Mouse (Mus musculus): ENCODE results near the gene Chst11. TPM values are rescaled to one million over a fixed set of nuclear protein-coding genes. Genes with fewer than 3 reads are reported as not detected.

The Chst11 gene
- polyA plus RNA-seq, 1 experiment from 2014 or later = 1.5 TPM

DNA sequence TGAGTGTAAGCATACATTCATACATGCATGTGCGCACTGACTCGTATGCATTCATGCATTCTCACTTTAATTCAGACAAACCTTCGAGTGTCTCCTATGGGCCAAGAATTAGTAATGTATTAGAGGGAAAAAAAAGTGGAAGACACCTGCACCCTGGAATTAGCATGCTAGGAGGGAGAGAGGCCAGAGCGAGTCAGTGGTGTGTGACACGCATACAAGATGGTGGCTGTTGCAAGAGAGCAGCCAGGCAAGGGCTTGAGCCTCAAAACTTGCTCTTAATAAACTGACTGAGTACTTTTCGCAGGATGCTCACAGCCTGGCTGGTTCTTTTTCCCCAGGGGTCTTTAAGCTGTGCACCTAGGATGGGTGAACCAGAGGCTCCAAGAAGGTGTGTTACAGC is 199.8 kb downstream of the Chst11 start:
- H3K4me1 ChIP-seq = peaks cover 27% of the 10 kb centered on the region
- no peak for DNase-seq (ENCODE audit: low spot score)
- H3K4me3 ChIP-seq = no peak overlapping the region
- no peaks in the 10 kb centered on the region for H3K27me3 ChIP-seq (ENCODE audit: low read depth, poor library complexity, severe bottlenecking)
- H3K36me3 ChIP-seq = no peaks in the 10 kb centered on the region
- H3K27ac ChIP-seq = no peak overlapping the region
- WGBS = 96% methylated on average over 6 of the region's 6 CpGs
- no peaks in the 10 kb centered on the region for H3K9me3 ChIP-seq (replicated peaks)

DNA sequence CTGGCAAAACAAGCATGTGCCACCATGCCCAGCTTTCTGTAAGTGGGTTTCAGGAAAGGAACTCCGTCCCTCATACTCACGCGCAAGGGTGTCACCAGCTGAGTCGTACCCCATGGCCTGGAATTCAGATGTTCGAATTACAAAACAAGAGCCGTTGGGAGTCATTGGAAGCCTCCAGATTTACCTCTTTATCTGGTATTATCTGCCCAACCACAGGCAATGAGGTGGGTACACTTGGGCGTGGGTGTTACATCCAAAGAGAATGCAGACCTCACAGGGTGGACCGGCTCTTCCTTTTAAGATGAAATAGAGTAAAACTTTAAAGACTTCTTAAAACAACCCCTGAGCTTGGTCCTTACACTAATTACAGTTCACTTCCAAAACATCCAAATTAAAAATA is 200.9 kb downstream of the Chst11 start:
- Histone ChIP-seq H3K27ac (no peak overlapping the region), H3K4me1 (peaks cover 25% of the 10 kb centered on the region), H3K27me3 (ENCODE audit: low read depth, poor library complexity, severe bottlenecking) (no peaks in the 10 kb centered on the region), H3K36me3 (peaks cover under 1% of the 10 kb centered on the region), H3K9me3 (replicated peaks) (no peaks in the 10 kb centered on the region), H3K4me3 (no peak overlapping the region)
- DNase-seq (ENCODE audit: low spot score) = no peak
- WGBS = 90% methylated on average over 8 of the region's 8 CpGs

DNA sequence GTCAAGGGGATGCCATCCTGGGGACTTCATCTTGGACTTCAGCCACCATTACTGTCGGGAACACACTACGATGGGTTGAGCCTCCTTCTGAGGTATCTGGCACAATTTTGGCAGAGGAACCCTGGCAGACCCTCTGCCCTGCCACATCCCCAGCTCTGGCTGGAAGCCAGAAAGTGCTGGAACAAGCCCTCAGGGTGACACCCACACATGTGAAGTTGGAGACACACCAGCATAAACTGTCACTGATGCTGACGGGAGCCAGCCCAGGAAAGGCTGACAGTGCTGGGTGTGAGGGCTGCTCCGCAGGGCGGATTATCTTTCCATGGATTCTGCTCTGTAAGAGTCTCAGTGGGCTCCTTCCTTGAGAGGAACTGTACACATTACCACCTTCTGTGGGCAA is 201.7 kb downstream of the Chst11 start:
- peaks cover 17% of the 10 kb centered on the region for H3K4me1 ChIP-seq
- H3K27me3 ChIP-seq (ENCODE audit: low read depth, poor library complexity, severe bottlenecking) = no peaks in the 10 kb centered on the region
- peaks cover 5% of the 10 kb centered on the region for H3K36me3 ChIP-seq
- DNase-seq (ENCODE audit: low spot score) = no peak
- H3K27ac ChIP-seq = no peak overlapping the region
- no peak overlapping the region for H3K4me3 ChIP-seq
- H3K9me3 ChIP-seq (replicated peaks) = no peaks in the 10 kb centered on the region
- 83% methylated on average over 5 of the region's 5 CpGs for WGBS

DNA sequence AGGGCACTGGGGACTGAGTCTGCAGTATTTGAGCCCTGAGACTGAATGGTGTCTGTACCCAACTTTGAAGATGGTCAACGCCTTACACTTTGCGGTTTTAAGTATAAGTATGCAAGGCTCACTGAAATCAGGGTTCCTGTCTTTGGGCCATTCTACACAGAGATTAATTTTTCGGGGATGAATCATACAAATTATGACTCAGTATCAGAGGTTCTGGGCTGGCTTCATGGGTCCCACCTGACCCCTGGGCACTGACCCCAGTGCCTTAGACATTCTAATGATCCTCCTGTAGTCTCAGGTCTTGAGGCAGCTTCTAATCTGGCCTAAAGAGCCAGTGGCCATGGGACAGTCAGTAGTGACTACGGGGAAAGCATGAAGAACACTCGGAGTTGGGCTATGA is 203.8 kb downstream of the Chst11 start:
- Histone ChIP-seq H3K27me3 (ENCODE audit: low read depth, poor library complexity, severe bottlenecking) (no peaks in the 10 kb centered on the region), H3K4me1 (peaks cover 7% of the 10 kb centered on the region; the same call in 1 of the 2 replicates), H3K4me3 (no peak overlapping the region), H3K9me3 (replicated peaks) (no peaks in the 10 kb centered on the region), H3K36me3 (peaks cover 5% of the 10 kb centered on the region), H3K27ac (no peak overlapping the region)
- no peak for DNase-seq (ENCODE audit: low spot score)
- WGBS = 96% methylated on average over 5 of the region's 5 CpGs

DNA sequence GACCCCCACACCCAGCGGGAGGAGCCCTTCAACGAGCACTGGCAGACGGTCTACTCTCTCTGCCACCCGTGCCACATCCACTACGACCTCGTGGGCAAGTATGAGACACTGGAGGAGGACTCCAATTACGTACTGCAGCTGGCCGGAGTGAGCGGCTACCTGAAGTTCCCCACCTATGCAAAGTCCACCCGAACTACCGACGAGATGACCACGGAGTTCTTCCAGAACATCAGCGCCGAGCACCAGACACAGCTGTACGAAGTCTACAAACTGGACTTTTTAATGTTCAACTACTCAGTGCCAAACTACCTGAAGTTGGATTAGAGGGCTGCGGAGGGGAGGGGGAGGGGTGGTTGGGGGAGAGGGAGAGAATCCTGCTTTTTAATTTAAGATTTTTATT is 206.2 kb downstream of the Chst11 start:
- no peak overlapping the region for H3K4me3 ChIP-seq
- H3K4me1 ChIP-seq = no peaks in the 10 kb centered on the region
- H3K36me3 ChIP-seq = peaks cover 5% of the 10 kb centered on the region
- no peaks in the 10 kb centered on the region for H3K27me3 ChIP-seq (ENCODE audit: low read depth, poor library complexity, severe bottlenecking)
- 95% methylated on average over 17 of the region's 17 CpGs for WGBS
- H3K27ac ChIP-seq = no peak overlapping the region
- no peak for DNase-seq (ENCODE audit: low spot score)
- no peaks in the 10 kb centered on the region for H3K9me3 ChIP-seq (replicated peaks)

DNA sequence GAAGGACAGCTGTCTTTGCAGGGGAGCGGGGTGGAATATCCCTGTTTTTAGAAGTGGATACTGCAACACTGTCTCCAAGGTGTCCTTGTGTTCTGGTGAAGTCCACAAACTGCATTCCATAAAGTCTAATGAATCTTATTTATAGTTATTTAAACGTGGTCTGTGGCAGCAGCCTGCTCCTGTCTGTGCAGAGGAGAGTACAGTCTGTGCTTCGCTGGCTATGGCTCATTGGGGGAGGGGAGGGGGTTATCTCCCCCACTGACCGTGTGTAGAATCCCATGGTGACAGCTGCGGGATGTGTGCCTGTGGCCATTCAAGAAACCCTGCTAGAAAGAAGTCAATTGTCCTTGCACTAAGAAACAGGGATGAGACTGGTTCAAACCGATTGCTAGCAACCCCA is 206.7 kb downstream of the Chst11 start:
- Histone ChIP-seq H3K9me3 (replicated peaks) (no peaks in the 10 kb centered on the region), H3K4me1 (no peaks in the 10 kb centered on the region), H3K27me3 (ENCODE audit: low read depth, poor library complexity, severe bottlenecking) (no peaks in the 10 kb centered on the region), H3K27ac (no peak overlapping the region), H3K36me3 (peaks cover 5% of the 10 kb centered on the region), H3K4me3 (no peak overlapping the region)
- DNase-seq (ENCODE audit: low spot score) = no peak
- 75% methylated on average over 6 of the region's 6 CpGs for WGBS

DNA sequence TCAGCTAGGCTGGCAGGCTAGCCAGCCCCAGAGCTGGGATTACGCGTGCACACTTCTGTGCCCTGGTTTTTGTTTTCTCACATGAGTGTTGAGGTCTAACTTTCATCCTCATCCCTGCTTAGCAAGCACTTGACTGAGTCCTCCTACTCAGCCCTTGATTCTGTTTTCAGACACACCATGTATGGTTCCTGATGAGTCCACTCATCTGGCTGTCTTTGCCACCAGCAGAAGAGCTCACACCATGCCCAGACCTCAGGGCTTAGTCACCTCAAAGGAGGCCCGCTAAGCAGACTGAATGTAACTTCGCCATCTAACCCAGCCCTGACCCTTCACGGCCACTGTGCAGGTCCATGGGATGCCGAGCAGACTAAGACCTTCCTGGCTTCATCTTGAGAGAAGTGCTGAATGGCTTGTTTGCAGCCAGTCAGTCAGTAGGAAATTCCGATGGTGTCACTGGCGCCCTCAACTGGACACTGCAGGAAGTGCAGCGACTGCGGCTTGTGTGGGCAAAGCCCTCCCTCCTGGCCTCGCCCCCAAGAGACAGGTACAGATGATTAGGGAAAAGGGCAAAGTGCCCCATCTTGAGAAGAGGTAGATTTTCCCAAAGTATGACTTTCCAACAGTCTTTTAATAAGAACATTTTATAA is 212.5 kb downstream of the Chst11 start:
- no peaks in the 10 kb centered on the region for H3K4me1 ChIP-seq
- WGBS = 52% methylated on average over 11 of the region's 11 CpGs
- H3K27me3 ChIP-seq (ENCODE audit: low read depth, poor library complexity, severe bottlenecking) = no peaks in the 10 kb centered on the region
- no peak overlapping the region; the same call in 1 of the 2 replicates for H3K27ac ChIP-seq
- H3K4me3 ChIP-seq = no peak overlapping the region
- no peaks in the 10 kb centered on the region for H3K9me3 ChIP-seq (replicated peaks)
- DNase-seq (ENCODE audit: low spot score) = peak; percentile 81
- H3K36me3 ChIP-seq = no peaks in the 10 kb centered on the region

DNA sequence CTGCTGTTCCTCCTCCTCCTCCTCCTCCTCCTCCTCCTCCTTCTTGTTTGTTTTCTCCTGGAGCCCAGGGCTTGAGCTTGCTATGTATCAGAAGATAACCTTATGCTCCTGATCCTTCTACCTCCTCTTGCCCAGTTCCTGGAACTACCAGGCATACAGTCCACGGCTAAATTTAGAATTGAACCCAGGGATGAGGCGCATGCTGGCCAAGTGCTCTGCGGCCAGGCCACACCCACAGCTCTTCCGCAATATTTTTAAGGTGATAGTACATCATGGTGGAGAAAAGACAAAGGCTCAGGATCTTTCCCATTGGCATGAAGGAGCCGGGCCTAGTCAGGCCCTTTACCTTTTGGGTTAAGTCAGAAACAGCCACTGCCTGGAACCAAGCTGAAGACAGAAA is 213.4 kb downstream of the Chst11 start:
- DNase-seq (ENCODE audit: low spot score) = no peak
- Histone ChIP-seq H3K27ac (no peak overlapping the region), H3K27me3 (ENCODE audit: low read depth, poor library complexity, severe bottlenecking) (no peaks in the 10 kb centered on the region), H3K36me3 (no peaks in the 10 kb centered on the region), H3K9me3 (replicated peaks) (no peaks in the 10 kb centered on the region), H3K4me3 (no peak overlapping the region), H3K4me1 (no peaks in the 10 kb centered on the region)
- WGBS = 87% methylated on average over 5 of the region's 5 CpGs

DNA sequence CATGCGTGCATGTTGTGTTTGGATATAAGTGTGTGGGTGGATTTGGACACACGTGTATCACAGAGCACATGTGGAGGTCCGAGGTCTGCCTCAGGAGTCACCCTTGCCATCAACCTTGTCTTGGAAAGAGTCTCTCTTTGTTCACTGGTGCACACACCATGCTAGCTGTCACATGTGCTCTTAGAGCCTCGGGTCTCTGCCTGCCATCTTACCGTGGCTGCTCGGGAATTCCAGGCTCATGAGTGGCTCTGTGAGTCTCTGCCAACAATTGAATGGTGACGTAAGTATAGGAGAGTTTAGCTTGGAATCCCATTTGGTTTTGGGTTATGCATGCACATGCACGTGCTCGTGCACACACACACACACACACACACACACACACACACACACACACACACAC is 214.0 kb downstream of the Chst11 start:
- no peak for DNase-seq (ENCODE audit: low spot score)
- no peaks in the 10 kb centered on the region for H3K4me1 ChIP-seq
- H3K27ac ChIP-seq = no peak overlapping the region
- no peaks in the 10 kb centered on the region for H3K27me3 ChIP-seq (ENCODE audit: low read depth, poor library complexity, severe bottlenecking)
- WGBS = 88% methylated on average over 9 of the region's 9 CpGs
- H3K4me3 ChIP-seq = no peak overlapping the region
- no peaks in the 10 kb centered on the region for H3K36me3 ChIP-seq
- no peaks in the 10 kb centered on the region for H3K9me3 ChIP-seq (replicated peaks)

DNA sequence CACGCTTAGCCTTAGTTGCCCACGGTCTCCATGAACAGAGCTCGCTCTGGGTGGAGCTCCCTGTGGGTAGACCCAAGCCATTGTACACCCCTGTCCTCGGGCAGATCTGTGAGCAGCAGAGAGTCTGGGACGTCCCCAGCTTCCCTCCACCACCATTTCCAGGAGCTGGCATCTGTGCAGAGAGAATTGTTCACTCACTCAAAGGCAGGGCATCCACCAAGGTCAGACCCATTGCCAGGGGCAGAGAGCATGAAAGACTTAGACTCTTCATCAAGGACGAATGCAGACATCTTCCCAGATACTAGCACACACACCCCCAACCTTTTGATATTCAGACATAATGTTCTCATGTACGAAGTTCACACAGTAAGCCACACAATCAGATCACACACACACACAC is 216.2 kb downstream of the Chst11 start:
- WGBS = 86% methylated on average over 7 of the region's 7 CpGs
- H3K27me3 ChIP-seq (ENCODE audit: low read depth, poor library complexity, severe bottlenecking) = no peaks in the 10 kb centered on the region
- no peak overlapping the region for H3K27ac ChIP-seq
- no peak overlapping the region for H3K4me3 ChIP-seq
- DNase-seq (ENCODE audit: low spot score) = no peak
- H3K36me3 ChIP-seq = no peaks in the 10 kb centered on the region
- no peaks in the 10 kb centered on the region for H3K4me1 ChIP-seq
- H3K9me3 ChIP-seq (replicated peaks) = no peaks in the 10 kb centered on the region

DNA sequence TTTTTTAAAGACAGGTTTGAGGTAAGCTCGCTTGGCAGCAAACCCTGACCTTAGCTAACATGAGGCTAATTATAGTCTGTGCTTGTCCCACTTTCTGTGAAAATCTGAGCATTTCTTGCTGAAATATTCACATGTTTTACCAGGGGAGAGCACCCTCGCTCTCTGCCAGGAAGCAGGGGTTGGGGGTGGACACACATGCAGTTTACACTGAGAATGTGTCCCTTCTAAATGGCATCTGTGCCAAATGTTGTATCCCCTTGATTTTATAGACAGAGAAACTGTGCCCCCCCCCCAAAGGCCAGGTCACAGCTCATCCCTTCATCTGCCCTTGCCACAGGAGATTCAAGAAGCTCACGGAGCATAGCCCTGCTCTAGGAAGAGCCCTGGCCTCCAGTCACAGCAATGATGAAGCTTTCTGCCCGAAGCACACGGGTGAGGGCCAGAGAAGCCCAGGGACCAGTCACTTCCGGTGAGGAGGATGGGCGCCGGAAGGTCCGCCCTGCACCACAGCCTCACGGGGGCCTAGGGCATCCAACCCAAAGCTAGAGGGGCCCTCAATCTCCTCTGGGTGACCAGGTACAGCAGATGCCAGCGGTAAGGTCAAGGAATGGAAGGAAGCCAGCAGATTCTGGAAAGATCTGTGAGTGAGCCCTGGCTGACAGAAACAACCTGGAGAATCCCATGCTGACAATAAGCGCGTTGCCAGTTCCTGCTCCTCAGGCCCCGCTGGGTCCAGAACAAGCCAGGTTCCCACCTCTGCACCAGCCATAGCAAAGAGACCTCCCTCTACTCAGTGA is 217.8 kb downstream of the Chst11 start:
- DNase-seq (ENCODE audit: low spot score) = no peak
- Histone ChIP-seq H3K36me3 (no peaks in the 10 kb centered on the region), H3K27me3 (ENCODE audit: low read depth, poor library complexity, severe bottlenecking) (no peaks in the 10 kb centered on the region), H3K9me3 (replicated peaks) (no peaks in the 10 kb centered on the region), H3K4me1 (no peaks in the 10 kb centered on the region), H3K27ac (no peak overlapping the region), H3K4me3 (no peak overlapping the region)
- 88% methylated on average over 14 of the region's 14 CpGs for WGBS

DNA sequence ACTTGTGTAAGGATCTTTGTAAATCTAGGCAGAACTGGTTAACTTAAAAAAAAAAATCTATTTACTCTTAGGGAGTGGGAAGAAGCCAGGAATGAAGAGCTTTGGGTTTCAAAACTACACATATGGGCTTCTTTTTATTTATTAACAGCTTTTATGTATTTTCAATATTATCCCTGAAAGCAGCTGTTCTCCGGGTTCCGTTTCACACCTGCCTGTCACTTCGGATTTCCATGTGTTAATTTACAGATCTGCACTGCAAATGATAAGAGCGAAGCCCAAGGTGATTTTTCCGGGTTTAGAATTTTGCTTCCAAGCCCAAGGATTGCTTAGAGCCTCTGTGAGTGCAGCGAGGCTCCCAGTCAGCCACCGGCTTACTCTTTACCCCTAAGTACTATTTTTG is 223.1 kb downstream of the Chst11 start:
- DNase-seq (ENCODE audit: low spot score) = no peak
- Histone ChIP-seq H3K4me3 (no peak overlapping the region), H3K27ac (no peak overlapping the region), H3K27me3 (ENCODE audit: low read depth, poor library complexity, severe bottlenecking) (no peaks in the 10 kb centered on the region), H3K9me3 (replicated peaks) (no peaks in the 10 kb centered on the region), H3K4me1 (peaks cover 24% of the 10 kb centered on the region), H3K36me3 (no peaks in the 10 kb centered on the region)
- 87% methylated on average over 7 of the region's 7 CpGs for WGBS

DNA sequence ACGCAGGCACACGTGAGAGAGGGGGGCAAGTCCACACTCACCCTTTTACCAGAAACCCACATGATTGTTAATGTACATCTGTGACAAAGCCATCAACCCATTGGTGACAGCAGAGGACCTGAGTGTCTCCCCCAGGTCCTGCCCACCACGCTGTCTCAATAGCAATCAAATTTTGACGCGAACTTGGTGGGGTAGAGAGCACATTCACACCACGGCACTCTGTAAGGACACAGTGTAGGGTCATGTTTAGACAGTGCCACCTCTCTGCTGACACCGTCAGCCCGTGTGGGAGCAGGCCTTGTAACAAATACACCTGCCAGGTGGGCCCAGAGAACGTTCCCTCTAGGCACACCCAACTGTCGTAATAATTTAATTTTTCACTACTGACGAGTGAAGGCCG is 224.1 kb downstream of the Chst11 start:
- no peaks in the 10 kb centered on the region for H3K9me3 ChIP-seq (replicated peaks)
- no peak overlapping the region for H3K27ac ChIP-seq
- no peaks in the 10 kb centered on the region for H3K36me3 ChIP-seq
- DNase-seq (ENCODE audit: low spot score) = no peak
- H3K4me1 ChIP-seq = peaks cover 24% of the 10 kb centered on the region
- 86% methylated on average over 12 of the region's 12 CpGs for WGBS
- H3K27me3 ChIP-seq (ENCODE audit: low read depth, poor library complexity, severe bottlenecking) = no peaks in the 10 kb centered on the region
- no peak overlapping the region for H3K4me3 ChIP-seq

Measured in limb, embryonic 10.5 days (tissue).